Mouse (Mus musculus) urinary bladder, adult 18-20 months (tissue): ENCODE measurements at regions not wholly inside any gene's neighbourhood (a gene's known extent, or its start where the extent isn't known, plus 50 kb on each side); places are given as distances from the start of the nearest gene placed in this dataset.
"Not testable (repeated sequence)": the region's sequence is repeated elsewhere in the genome, so short reads cannot be mapped to it uniquely, and the experiment has no call there.

ENCODE experiments used
- DNase-seq, 2 experiments: peaks; one replicate each; pipeline ENCODE4 v3.0.0; 2022; ENCODE audit warnings: low spot score in 2 of 2, mixed read lengths in 2 of 2

- no peak for DNase-seq
Measured at GRCm38 (mm10) chr3:98968811-98969210, 75.8 kb upstream of the Hao2 start.

GRCm38 (mm10) chr3:98975777-98976176 lies 82.7 kb upstream of the Hao2 start:
- peak in 1 of 2 experiments; percentile 1 for DNase-seq

DNA sequence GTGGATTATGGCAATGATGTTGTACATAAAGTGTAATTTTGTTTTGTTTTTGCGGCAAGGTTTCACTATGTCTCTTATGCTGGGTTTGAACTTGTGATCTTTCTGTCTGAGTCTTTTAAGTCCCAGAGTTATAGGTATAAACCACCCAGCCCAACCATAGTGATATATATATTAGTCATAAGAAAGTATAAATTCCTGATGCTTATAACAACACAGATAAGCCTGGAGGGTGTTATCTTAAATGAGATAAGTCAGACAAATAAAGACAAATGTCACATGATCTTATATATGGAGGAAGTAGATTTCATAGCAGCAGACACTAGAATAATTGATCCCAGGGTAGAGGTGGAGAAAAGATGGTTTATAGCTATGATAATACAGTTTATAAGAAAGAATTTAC lies 89.7 kb upstream of the Hao2 start:
- DNase-seq = no peak

DNA sequence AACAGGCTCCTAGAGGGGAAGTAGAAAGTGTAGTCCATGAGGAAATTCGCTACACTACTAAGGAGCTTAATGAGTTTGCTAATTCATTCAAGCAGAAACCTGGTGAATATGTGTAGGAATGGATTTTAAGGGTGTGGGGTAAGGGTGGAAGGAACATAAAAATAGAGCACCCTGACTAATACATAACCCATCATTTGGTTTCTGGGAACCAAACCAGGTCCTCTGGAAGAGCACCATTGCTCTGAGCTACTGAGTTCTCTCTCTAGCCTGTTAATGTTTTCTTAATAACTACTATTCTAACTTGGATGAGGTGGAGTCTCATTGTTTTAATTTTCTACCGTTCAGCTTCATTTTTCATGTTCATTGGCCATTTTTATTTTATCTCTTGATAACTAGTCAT lies 94.2 kb upstream of the Hao2 start:
- not testable (repeated sequence) for DNase-seq

DNA sequence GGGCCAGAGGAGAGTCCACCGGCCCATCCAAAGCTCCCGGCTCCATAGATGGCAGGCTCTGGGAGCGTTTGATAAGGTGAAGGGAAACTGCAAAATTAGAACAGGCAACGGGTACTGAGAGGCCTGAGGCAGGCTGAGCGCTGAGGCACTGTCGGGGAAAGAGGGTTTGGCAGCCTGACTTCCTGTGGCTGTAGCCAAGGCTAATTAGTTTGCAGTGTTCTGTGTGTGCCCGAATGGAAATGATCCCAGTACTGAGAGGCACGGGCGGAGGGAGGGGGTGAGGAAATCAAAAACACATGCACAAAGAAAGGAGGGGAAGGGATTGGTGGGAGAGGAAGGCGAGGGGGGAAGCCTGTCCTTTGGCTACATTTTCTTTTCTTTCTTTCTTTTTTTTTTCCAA lies 97.8 kb upstream of the Hao2 start:
- no peak for DNase-seq

DNA sequence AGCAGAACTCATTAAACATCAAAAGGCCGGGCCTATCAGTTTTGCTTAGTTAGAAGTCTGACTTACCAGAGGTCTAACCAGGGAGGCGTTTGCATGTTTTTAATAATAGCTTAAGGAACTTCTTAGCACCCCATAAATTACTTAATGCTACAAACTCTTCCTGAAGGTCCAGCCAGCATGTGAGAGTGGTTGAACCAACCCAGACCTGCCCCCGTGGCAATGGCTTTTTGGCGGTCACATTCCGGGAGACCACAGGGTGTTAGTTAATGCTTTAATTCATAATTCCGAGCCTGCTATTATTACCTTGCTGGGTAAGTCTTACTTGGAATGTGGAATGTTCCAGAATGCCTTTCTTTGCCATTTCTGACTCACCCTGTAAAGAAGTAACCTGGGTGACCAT lies 98.2 kb upstream of the Hao2 start:
- no peak for DNase-seq

- no peak for DNase-seq
Measured at GRCm38 (mm10) chr3:98994086-98994485, 101.0 kb upstream of the Hao2 start.

- DNase-seq = no peak
Measured at GRCm38 (mm10) chr3:99030636-99031035, 110.2 kb upstream of the Wars2 start.

DNA sequence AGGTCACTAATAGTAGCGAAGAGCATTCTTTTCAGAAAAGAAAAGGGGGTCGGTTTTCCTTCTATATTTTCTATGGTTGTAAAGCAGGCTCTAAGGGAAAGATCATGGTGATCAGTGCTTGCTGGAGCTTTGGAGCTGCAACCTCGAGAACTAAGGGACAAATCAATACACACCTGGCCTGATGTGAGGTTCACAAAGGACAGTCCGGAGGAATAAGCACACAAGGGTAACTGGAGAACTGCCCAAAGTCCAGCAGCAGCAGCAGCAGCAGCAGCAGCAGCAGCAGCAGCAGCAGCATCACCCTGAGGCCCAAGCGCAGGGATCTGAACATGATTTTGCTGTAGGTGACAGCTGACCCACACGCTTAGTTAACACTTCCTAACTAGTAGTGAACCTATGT lies 94.7 kb upstream of the Wars2 start:
- no peak for DNase-seq

DNA sequence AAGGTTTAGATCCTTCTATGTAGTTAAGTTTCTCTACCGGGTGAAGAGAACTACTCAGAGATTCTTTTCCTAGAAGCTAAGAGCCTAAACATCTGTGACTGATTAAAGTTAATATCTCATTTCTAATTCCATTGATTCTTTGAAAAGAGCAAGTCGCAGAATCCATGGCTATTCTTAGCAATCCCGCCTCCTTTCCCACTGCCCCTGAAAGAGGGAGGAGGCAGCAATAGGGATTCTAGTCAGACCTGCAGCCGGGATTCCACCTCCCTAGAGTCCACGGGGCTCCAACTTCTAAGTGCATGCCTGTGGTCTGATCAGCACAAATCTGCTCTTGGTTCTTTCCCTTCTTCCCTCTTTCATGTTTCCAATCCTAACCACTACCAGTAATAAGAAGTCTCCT lies 93.7 kb upstream of the Wars2 start:
- DNase-seq = no peak

DNA sequence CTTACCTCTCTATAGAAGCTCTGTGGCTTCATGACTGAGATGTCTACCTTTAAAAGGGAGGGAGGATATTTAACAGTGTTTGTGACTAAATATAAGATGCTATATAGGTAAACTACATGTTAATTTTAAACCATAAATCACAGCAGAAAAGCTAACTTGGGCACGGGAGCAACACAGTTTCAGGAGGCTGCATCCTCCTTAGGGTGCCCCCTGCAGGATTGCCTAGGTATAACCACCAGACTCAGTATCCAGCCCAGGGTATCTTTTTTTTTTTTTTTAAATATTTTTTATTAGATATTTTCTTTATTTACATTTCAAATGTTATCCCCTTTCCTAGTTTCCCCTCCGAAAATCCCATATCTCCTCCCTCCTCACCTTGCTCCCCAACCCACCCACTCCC lies 91.6 kb upstream of the Wars2 start:
- no peak for DNase-seq

- DNase-seq = no peak
Measured at GRCm38 (mm10) chr3:99052176-99052575, 88.7 kb upstream of the Wars2 start.

DNA sequence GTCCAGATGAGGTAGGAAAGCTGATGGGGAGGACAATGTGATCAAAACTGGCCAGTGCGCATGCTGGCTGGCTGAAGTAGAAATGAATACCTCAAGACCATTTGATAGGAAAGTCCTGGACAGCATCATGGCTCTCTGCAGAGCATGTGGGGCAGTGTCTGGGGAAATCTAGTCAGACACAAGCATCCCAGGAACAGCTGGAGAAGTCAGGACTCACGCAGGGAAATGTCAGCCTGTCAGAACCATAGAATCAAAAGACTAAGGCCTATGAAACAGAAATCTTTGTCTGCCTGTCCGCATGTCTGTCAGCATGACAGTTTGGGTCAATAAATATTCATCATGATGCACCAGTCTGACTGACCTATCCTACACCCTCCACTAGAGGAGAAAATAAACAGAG lies 73.7 kb upstream of the Wars2 start:
- no peak for DNase-seq
